Mouse (Mus musculus) MEL-GATA-1-ER (cell line): ENCODE measurements around the gene Bglap2.
"Not testable (repeated sequence)": the region's sequence is repeated elsewhere in the genome, so short reads cannot be mapped to it uniquely, and the experiment has no call there.

Experiments
- DNase-seq: peaks from one replicate; pipeline ENCODE4 v3.0.0-alpha.2; 2012; ENCODE audit warnings: low read depth; ENCODE audit errors: extremely low read depth

Gene Bglap2

GRCm38 (mm10) chr3:88393776-88394375 lies 15.4 kb upstream of the Bglap2 start:
- no peak for DNase-seq

DNA sequence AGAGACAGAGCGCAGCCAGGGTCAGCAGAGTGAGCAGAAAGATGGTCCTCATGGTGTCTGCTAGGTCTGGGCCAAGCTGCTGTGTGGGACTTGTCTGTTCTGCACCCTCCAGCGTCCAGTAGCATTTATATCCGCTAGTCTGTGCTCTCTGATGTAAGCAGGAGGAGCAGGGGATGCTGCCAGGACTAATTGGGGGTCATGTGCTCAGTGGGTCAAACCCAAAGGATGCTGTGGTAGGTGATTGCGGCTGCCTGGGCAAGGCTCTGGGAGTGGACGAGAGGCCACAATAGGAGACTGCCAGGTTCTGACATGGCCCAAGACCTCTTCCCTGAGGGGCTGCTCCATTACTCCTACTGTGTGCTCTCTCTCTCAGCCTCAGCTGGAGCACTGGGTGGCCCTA lies 5.9 kb upstream of the Bglap2 start, which contains the start of gene Bglap:
TSS of gene Bglap (minus strand) at position 101 of the 400 bp plus-strand sequence.
- DNase-seq: no peak

- not testable (repeated sequence) for DNase-seq
These were observed 3.9 kb upstream of the Bglap2 start for GRCm38 (mm10) chr3:88382383-88382782.

DNA sequence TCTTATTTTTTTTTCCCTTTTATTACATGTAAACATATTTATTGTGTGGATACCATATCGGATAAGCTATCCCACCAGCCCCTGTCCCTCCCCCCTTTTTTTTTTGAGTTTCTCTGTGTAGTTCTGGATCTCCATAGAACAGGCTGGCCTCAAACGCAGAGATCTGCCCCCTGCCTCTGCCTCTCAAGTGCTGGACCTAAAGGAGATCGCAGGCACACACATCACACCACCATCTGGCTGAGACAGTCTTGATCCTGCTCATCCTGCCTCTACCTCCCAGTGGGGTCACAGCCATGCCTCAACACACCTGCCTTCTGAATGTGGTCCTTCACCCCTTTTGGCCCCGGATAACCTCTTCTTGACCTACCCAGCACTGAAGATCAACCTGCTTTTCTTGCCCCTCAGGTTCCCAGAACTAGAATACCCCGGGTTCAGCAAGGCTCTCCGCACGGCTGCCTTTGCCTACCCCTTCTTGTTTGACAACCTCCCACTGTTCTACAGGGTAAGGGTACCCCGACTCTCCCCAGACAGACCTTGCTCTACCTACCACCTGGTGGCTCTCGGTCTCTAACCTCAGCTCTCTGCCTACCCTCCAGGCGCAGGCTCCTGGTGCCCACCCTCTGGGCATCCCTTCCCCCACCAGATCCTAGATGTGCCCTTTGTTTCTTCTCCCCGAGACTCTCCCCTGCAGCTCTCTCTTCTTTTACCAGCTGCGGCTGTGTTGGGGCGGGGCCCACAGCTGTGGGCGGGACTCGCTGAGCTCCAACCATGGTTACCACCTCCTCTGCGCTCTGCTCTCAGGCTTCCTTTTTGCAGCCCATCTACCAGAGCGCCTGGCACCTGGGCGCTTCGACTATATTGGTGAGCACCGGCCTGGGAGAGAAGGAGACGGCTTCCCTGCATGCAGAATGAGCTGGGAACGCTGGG lies 3.2 kb upstream of the Bglap2 start:
- DNase-seq: peak; percentile 31

DNA sequence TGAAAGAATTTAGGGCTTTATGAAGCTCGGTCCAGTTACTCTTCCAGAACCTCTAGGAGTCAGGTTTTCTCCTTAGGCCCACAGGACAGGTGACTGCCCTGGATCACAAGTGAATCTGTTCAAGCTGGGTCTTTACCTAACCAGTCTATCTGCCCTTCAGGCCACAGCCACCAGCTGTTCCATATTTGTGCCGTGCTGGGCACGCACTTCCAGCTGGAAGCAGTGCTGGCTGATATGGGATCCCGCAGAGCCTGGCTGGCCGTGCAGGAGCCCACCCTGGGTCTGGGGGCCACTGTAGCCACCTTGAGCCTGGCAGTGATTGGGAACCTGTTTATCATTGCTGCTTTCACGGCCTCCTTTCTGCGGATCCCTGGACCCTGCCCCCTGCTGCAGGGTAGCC lies 1.9 kb downstream of the Bglap2 start:
- DNase-seq: not testable (repeated sequence)

- DNase-seq: peak; percentile 8
These were observed 2.5 kb downstream of the Bglap2 start for GRCm38 (mm10) chr3:88375750-88376626.

GRCm38 (mm10) chr3:88372643-88373042 lies 5.9 kb downstream of the Bglap2 start, which contains the start of gene Bglap3:
TSS of gene Bglap3 (minus strand) at chr3:88372743.
- not testable (repeated sequence) for DNase-seq

DNA sequence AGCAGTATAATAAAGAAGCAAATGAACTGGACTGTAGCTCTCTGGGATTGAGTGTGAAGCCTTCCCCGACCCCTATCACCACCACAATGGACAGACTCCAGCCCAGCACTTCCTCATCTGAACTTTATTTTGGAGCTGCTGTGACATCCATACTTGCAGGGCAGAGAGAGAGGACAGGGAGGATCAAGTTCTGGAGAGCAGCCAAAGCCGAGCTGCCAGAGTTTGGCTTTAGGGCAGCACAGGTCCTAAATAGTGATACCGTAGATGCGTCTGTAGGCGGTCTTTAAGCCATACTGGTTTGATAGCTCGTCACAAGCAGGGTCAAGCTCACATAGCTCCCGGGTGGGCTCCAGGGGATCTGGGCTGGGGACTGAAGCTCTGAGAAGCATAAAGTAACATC lies 10.0 kb downstream of the Bglap2 start:
- DNase-seq: not testable (repeated sequence)

GRCm38 (mm10) chr3:88367517-88367916 lies 11.0 kb downstream of the Bglap2 start:
- not testable (repeated sequence) for DNase-seq

- DNase-seq: not testable (repeated sequence)
These were observed 11.6 kb downstream of the Bglap2 start for GRCm38 (mm10) chr3:88366830-88367428.

DNA sequence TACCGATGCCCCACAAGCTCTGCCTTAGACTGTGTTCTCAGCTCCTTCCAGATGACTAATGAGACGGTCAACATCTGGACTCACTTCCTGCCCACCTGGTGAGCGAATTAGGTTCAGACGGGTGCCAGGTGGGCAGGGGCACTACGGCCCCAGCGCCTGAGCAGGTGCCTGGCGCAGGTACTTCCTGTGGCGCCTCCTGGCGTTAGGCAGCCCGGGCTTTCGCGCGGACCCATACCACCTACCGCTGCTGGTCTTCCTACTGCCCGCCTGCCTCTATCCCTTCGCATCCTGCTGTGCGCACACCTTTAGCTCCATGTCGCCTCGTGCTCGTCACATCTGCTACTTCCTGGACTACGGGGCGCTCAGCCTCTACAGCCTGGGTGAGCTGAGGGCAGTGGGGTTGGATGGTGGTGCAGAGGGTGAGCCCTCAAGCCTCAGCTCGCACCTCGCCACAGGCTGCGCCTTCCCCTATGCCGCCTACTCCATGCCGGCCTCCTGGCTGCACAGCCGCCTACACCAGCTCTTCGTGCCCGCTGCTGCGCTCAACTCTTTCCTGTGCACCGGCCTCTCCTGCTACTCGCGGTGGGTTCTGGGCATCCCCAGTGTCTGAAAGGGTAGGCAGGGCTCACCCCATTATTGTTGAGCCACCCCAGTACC lies 12.7 kb downstream of the Bglap2 start:
- DNase-seq: no peak

DNA sequence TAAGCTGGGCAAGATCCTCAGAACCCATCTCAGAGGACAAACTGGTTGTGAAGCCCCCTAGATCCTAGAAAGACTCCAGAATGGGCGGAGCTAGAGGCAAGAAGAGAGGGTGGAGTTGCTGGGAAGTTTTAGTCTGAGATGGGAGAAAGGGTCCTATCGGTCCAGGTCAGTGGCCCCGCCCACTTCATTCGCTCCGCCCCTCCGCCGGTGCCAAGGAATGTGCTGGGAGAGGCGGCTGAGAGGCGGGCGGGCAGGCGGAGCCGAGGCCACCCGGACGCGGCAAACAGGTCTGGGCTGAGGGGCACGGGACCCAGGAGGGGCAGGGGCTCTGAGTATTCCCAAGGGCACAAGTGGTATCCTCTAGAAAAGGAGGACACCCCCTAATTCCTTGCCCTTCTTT lies 14.2 kb downstream of the Bglap2 start, which contains the start of gene Paqr6:
TSS of gene Paqr6 (plus strand) at position 248 of the 400 bp plus-strand sequence.
- no peak for DNase-seq

GRCm38 (mm10) chr3:88363700-88364099 lies 14.8 kb downstream of the Bglap2 start:
- no peak for DNase-seq

DNA sequence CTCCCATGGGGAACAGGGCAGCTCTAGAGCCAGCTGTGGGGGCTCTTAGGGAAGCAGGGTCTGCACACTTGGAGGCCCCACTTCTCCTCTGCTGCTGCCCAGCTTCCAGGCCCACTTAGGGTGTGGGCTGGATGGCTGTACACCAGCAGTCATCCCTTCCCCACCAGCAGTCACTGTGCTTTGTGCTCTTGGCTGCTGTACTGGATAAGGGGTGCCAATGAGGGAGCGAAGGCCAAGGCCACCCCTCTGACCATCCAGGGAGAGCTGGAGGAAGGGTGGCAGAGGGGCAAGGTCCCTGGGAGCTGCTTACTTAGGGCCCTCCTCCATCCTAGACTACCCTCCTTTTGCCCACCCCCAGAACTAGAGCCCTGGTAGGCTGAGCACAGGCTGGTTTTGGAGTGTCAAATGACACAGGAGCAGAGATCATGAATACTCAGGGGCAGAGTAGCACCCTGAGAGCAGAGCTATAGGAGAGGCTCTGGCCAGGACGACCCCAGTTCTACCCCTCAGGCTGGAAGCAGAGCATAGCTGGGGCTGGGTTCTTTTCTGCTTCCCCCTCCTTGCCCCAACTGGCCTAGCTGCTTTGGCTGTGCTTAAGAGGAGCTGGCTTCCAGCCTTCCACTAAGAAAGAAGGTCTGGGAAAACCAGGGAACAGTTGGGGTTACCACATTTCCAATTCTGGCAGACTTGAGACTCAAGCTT lies 16.7 kb downstream of the Bglap2 start:
- DNase-seq: no peak

DNA sequence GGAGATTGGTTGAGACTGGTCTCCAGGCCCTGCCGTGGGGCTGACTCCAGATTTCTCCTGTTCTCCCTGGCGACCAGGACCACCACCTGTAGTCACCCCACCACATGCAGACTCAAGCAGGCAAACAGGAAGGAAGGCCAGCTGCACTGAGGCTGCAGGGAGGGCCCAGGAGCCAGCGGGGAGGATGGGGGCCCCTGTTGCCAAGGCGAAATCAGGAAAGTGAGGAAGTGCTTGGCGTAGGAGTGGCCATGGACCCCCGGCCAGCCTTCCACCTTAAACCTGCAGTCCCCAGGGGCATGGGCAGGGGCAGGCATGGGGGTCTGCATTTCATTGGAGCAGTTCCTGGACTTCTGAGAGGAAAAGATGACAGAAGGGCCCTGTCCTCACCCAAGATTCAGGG lies 17.4 kb downstream of the Bglap2 start:
- DNase-seq: no peak

- no peak for DNase-seq
These were observed 18.5 kb downstream of the Bglap2 start for GRCm38 (mm10) chr3:88359989-88360388.

DNA sequence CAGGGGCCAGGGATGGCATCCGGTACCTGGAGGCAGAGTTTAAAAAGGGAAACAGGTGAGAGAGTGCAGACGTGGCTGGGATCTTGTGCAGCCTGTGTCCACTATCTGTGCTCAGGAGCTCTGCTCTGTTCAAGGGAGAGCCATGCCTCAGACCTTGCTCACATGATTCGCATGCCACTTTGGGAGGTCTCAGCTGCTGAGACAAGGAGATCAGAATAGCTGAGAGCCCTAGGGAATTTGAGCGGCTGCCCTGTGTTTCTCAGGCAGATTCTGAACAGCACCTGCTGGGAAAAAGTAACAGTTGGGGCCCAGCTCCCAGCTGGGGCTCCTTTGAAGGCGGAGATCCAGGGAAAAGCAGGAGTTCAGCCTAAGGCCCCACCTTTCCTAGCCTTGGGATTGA lies 18.9 kb downstream of the Bglap2 start:
- DNase-seq: no peak

DNA sequence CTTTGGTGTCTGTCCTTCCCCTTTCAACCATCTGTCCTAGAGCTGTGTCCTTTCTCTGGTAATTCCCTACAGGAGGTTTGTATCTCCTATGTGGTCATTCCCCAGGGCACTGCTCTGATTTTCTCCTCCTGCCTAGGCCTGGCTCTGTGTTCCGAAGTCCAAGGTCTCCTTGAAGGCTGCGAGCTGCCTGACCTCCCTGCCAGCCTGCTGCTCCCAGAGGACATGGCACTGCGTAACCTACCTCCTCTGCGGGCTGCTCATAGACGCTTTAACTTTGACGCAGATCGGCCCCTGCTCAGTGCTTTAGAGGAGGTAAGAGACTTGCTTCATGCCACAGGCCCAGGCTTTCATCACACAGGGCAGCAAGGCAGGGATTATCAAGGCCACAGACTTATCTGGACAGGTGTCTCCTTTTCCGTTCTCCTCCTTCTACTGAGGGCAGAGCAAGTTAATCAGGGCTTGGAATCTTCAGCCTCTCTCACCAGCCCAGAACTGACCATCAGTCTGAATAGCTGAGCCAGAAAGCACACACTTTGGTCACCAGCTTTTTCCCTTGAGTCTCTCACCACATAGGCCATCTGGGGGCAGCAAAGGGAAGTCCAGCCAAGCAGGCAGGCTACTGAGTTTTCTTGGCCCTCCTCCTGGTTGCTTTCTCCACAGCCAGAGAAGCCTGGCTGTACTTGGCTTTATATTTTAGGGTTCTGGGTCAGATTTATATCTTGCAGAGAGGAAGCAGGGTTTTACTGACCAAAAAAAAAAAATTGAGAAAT lies 23.9 kb downstream of the Bglap2 start:
- no peak for DNase-seq

GRCm38 (mm10) chr3:88352907-88353306 lies 25.6 kb downstream of the Bglap2 start:
- no peak for DNase-seq
